Mouse (Mus musculus): Measurements from ENCODE around the gene Arrdc3.

Arrdc3 gene

DNA sequence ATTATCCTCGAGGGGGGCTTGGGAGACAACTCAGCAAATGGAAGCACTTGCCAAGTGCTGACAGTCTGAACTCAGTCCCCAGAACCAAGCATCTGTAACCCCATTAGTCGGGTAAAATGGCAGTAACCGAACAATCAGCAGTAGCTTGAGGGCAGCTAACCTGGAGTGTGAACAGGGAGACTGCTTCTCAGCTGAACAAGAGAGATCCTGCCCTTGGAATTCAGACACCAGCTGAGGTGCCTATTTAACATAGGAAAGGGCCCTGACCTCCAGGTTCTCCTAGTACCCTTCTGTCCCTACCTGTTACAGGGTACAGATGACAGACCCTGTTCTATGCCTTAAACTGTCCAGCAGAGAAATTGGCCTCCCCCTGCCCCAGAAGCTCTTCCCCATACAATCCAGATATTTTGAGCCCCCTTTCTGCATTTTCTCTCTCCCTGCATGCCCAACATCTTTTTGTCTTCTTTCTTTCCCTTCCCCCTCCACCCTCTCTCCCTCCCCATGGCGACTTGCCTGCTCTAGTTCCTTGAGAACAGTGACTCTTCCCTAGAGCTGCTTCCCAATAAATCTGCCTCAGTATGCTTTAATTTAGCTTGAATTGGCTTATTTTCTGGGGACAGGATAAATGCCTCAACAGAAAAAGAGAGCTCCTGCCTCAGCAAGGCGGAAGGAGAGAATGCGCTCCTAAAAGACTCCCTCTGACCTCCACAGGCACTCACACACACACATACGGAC is 38.6 kb downstream of the Arrdc3 start:
- no peak for DNase-seq

DNA sequence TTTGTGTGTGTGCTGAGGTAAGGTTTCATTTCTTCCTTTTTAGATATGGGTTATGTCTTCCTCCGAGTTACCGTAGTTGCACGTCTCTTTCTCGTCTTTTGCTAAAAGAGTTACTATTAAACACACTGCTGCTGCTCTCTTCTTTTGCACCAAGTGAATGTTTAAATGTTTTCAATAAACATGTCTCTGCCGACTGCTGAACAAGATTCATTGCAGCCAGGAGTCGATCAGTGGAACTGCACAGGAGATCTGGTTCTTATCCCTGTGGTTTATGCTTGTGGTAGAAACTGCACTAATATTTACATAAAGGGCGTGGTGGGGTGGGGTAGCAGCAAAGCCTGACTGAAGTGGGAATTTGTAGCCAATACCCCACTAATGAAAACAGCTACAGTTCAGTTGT is 45.0 kb downstream of the Arrdc3 start:
- no peak for DNase-seq

DNA sequence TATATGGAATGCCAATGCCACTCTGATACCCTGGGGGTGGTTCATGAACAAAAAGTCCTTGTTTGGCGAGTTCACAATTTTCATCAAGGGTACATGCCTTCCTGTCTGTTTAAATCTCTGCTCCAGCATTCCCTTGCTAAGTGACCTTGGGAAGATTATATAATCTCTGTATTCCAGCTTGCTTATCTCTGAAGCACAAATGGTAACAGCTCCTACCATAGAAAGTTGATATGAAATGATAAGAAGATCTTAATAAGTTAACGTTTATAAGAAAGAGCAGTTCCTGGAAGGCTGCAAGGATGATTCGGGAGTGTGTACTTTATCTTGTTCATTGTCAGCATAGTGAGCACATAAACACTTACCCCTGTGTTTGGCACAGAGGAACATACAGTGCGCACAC is 46.8 kb downstream of the Arrdc3 start:
- no peak for DNase-seq

DNA sequence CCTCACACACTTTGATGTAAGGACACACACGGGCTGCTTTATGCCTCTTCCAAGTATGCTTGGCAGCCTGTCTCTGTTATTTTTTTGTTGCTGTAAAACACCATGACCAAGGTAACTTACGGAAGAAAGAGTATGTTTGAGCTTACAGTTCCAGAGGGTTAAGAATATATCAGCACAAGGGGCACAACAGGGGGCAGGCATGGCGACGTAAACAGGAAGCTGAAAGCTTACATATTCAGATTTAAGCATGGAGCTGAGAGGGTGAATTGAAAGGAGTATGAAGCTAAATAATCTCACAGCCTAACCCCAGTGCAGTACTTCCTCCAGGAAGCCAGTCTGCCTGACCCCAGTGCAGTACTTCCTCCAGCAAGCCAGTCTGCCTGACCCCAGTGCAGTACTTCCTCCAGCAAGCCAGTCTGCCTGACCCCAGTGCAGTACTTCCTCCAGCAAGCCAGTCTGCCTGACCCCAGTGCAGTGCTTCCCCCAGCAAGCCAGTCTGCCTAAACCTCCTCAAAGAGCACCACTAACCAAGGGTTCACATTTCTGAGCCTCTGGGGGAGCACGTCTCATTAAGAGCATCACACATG is 49.7 kb downstream of the Arrdc3 start:
- DNase-seq = no peak

DNA sequence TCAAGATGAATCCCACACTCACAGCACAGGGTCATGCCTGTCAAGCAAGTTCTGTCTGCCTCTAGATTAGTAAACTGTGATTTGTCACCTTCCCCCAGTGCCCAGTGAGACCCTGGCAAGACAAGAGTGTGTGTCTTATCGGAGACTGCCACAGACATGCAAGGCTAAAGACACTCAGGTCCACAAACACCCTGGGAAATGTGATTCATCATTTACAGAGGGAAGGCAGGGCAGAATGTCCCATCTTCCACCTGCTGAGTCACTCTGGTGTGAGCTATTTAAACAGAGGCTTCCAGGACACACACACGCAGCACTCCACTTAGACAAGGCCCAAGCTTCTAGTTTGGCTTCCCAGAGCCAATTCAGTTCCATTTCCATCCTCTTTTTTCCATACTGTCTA is 53.2 kb downstream of the Arrdc3 start:
- DNase-seq = no peak

DNA sequence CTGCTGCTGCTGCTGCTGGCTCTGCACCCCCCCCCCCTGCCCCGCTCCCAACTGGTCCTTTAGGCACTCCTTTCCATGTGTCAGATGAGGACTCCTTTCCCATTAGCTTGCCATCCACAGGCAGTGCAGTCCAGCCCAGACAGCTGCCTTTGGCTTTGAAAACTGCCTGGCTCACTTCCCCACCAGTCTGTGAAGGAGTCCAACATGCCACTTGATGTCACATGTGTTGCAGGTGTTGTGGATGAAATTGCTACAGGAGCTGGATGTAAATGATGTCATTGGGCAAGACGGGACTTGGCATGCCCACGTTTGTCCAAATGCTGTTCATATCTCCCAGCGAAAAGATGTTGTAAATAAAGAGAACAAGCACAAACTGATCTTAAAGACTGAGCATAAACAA is 56.0 kb downstream of the Arrdc3 start:
- no peak for DNase-seq

DNA sequence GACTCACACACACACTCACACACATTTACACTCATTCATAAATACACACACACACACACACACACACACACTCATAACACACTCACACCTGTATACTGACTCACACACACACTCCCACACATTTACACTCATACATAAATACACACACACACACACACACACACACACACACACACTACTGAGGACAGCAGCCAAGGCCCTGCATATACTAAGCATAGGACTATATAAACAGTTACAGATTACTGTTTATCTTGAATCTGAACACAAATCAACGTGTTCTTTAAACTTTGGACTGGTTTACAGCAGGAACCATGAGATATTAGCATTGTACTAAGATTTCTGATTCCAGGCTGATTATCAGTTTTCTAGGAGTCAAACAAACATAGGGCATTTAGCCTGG is 56.7 kb downstream of the Arrdc3 start:
- no peak for DNase-seq

DNA sequence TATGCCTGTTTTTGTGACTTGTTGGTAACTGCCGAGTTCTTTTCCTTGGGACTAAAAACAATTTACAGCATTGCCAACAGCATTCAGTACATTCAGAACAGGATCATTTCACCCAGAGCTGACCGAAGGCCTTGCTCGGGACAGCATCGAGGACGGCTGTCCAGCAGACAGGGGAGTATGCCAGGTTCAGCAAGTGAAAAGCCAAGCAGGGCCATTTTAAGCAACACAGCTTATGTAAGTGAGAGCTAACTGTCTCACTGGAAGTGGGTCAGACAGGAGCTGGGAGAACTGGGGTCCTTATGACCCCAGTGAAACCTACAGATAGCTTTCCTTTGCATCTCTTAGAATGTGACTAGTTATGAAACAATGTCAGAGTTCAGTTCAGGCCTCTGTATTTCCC is 57.2 kb downstream of the Arrdc3 start:
- DNase-seq = no peak

DNA sequence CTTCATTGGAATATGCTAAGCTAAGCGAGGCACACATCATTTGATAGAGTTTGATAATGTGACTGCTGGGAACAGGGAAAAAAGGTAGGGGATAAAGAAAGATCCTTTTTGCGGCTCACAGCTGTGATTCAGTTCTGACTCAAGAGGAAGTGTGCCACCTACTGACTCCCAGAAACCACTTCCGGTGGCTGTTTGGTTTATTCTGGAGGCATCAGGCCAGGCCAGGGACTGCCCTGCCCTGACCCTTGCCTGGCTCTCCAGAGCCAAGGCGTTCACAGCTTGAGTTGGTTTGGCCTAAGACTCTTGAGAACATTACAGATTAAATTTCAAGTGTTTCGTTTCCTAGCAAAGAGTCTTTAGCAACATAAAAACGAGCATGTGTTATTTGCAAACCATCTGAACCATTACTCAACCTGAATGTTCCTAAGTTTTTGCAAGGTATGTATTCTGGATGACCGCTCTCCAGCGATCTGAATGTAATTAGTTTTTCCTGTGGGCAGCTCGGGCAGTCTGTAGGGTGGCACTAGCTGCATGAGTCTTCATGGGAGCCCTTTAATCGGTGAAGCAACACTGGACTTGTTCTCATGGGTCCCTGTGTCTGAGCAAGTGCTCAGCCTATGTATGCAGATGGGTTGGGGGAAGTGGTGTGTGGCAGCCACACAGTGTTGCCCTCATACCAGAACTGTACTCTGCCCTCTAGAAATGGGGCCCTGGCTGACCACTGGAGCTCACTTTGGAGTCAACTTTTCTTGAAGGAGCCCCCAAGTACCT is 57.9 kb downstream of the Arrdc3 start:
- peak; percentile 5 to 31 for DNase-seq

DNA sequence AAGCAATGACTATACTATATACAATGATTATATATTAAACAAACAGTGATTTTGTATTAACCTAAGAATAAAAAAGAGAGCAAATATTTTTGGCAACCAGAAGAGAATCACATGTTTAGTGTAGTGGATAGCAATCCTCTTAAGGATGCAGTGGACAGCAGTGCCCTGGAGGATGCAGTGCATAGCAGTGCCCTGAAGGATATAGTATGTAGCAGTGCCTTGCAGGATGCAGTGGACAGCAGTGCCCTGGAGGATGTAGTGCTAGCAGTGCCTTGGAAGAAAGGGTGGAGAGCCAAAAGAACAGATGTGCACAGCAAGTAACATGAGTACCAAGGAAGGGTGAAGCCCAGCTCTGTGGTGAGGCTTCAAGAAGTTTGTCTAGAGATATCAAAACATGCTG is 61.3 kb downstream of the Arrdc3 start:
- no peak for DNase-seq

All from thymus, postnatal 36 days (tissue).